Mouse (Mus musculus) frontal cortex, postnatal 36 days (tissue): Measurements from ENCODE around the gene Psmf1.

Experiments used
- DNase-seq, 2 experiments: peaks; one replicate each; pipeline ENCODE4 v3.0.0; 2022; ENCODE audit warnings: low spot score in 2 of 2

Psmf1 gene

DNA sequence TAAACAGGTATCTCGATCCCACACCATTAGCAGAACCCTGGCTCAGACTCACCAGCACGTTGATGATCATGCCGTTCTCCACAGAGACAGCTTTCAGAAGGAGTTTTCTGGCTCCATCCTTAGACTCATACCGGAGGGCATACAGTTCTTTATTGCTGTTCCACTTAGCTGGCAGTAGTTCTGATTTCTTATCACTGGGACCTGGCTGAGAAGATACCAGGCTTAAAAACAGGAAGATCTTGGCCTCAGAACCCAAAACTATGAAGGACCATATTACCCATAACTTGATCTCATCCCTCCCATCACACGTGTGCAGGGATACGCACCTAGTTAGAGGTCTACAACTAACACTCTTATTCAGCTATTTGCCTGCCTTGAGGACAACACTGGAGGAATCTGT is 8.6 kb downstream of the Psmf1 start:
- DNase-seq, result no peak

GRCm38 (mm10) chr2:151733151-151733865 is 10.7 kb downstream of the Psmf1 start:
- no peak for DNase-seq

DNA sequence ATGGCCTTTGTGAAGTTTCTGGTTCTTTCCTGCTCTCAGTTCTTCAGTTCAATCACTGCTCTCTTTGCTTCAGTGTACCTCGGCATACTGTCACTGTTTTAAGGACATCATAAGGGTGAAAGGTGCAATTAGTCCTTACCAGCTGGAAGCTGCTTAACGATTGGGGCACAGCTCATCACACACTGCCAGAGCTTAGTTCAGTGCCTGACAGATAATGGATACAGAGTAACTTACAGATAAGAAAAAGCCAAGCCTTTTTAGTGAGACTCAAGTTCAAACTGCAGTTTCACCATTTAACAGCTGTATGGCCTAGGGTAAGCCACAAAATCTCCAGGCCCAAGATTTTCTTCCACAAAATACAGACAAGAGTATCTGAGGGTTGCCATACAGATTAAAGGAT is 19.9 kb downstream of the Psmf1 start:
- DNase-seq, result no peak

DNA sequence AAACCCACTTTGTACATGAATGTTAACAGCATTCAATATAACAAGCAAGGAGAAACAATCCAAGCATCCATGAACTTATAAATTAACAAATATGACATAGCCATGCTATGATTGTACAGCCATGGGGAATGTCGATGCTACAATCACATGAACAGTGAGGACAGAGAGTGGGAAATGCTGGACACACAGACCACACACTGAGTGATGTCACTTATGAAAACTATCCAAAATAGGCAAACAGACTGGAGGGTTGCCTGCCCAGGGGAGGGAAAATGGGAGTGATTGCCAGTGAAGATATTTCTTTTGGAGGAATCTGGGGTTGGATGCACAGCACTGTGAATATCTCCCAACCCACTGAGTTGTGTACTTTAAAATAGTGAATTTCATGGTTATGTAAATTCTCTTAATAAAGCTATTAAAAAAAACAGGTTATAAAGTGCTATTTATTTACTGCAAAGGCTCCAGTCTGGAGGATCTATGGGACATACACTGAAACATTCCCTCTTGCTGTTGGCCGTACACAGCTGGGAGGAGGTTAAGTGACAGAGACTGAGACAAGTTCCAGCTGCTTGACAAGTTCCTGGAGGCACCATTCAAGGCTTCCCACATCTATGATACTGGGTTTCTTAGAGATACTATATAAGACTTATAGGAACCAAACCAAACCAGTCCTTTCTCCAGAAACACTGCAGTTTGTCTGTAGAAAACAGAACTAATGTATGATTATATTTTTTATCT is 27.5 kb downstream of the Psmf1 start:
- peak in 1 of 2 experiments; percentile 40 for DNase-seq

- DNase-seq, result peak; percentile 25 to 82
These were observed 28.5 kb downstream of the Psmf1 start for GRCm38 (mm10) chr2:151715526-151715925.

GRCm38 (mm10) chr2:151712647-151713046 is 31.3 kb downstream of the Psmf1 start:
- no peak for DNase-seq

- DNase-seq, result no peak
These were observed 41.2 kb downstream of the Psmf1 start for GRCm38 (mm10) chr2:151702851-151703190.

GRCm38 (mm10) chr2:151702146-151702850 is 41.7 kb downstream of the Psmf1 start:
- DNase-seq, result peak; percentile 38 to 44

- DNase-seq, result no peak
These were observed 42.5 kb downstream of the Psmf1 start, which contains the start of gene Tmem74b for GRCm38 (mm10) chr2:151701231-151702145. Gene Tmem74b, plus strand, starts transcription at chr2:151702008.

DNA sequence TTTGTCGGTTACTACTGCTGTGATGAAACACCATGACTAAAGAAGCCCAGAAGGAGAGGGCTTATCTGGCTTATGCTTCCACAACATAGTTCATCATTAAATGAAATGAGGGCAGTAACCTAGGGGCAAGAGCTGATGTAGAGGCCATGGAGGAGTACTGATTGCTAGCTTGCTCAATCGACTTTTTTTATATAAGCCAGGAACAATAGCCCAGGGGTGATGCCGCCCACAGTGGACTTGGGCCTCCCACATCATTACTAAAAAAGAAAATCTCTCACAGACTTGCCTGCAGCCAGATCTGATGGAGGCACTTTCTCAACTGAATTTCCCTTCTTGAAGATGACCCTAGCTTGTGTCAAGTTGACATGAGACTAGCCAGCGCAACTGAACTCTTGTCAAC is 61.0 kb downstream of the Psmf1 start:
- no peak for DNase-seq

DNA sequence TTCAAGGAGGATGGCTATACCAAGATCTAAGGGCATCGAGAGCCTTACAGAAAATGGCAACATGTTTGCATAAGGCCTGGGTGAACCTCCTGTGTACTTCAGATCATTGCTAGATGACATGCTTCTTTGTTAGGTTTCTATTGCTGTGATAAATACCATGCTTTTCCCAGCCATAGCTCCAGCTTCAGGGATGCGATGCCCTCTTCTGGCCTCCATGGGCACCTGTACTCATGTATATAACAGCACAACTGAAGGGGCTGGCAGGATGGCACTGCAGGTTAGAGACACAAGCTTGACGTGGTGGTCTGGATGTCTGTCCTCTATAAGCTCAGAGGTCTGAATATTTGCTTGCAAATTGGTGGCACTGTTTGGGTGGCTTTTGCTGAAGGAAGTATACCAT is 61.6 kb downstream of the Psmf1 start:
- DNase-seq, result peak in 1 of 2 experiments; percentile 34

DNA sequence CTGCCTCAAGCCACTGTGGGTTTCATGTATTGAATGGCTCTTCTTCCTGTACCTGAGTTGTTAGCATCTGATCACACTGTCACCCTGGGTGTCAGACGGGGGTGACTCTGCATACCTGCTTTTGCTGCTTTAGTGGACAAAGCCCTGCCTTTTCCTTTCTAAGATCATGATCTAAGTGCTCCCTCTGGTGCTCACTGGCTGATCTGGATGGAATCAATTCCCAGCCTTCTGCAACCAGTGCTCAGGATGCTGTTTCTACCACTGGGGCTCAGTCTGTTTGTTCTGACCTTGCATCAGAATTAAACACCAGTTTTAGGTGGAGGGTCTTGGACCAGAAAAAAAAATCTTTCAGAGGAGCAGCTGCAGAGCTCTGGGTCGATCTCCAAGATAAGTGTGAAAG is 67.8 kb downstream of the Psmf1 start:
- peak in 1 of 2 experiments; percentile 20 for DNase-seq

GRCm38 (mm10) chr2:151670968-151671329 is 73.0 kb downstream of the Psmf1 start:
- DNase-seq, result no peak

- no peak for DNase-seq
These were observed 73.7 kb downstream of the Psmf1 start for GRCm38 (mm10) chr2:151670026-151670967.

- no peak for DNase-seq
These were observed 75.6 kb downstream of the Psmf1 start, which contains the start of gene Rad21l for GRCm38 (mm10) chr2:151668433-151668832. Gene Rad21l, minus strand, starts transcription at chr2:151668533.
